Mouse (Mus musculus) G1E (cell line): ENCODE results near the gene Lsamp. TPM values are rescaled to one million over a fixed set of nuclear protein-coding genes. Genes with fewer than 3 reads are reported as not detected.

ENCODE experiments used
- ATAC-seq: 2 replicates; pipeline ENCODE4 v1.8.0; 2016; ENCODE audit warnings: mild to moderate bottlenecking; ENCODE audit not compliant: insufficient number of reproducible peaks, poor library complexity, low FRiP score, severe bottlenecking; ENCODE audit errors: extremely low read depth
- DNase-seq: peaks from one replicate; pipeline ENCODE4 v3.0.0; 2012; ENCODE audit warnings: low spot score
- H3K27me3 ChIP-seq: 2 replicates; pipeline ENCODE4 v1.6.1; 2012; ENCODE audit warnings: mild to moderate bottlenecking, low read length, inconsistent platforms; ENCODE audit not compliant: insufficient read depth
- H3K36me3 ChIP-seq: replicated peaks from 2 replicates; pipeline ENCODE3; 2012; ENCODE audit warnings: mild to moderate bottlenecking, inconsistent platforms
- H3K4me1 ChIP-seq: 2 replicates; pipeline ENCODE4 v1.6.1; 2012; ENCODE audit warnings: low read depth, low read length, inconsistent platforms, mixed read lengths; ENCODE audit not compliant: insufficient read depth
- H3K4me3 ChIP-seq: 2 replicates; pipeline ENCODE4 v1.5.1; 2012; ENCODE audit warnings: low read depth, mild to moderate bottlenecking, inconsistent platforms, low read length, moderate library complexity, mixed read lengths
- H3K9me3 ChIP-seq: replicated peaks from 2 replicates; pipeline ENCODE4 v1.6.1; 2012; ENCODE audit warnings: inconsistent platforms
- CTCF ChIP-seq: IDR thresholded peaks from 2 replicates; pipeline ENCODE4 v1.5.1; 2012; ENCODE audit warnings: low read depth, low read length, inconsistent platforms, mixed read lengths
- GATA1 ChIP-seq: IDR thresholded peaks from 2 replicates; pipeline ENCODE4 v1.6.1; 2012; ENCODE audit warnings: borderline replicate concordance, low read length, inconsistent platforms, mixed read lengths
- GATA2 ChIP-seq: IDR thresholded peaks from 2 replicates; pipeline ENCODE4 v1.6.1; 2012; ENCODE audit warnings: low read depth, low read length, inconsistent platforms, borderline replicate concordance
- POLR2AphosphoS5 ChIP-seq: IDR thresholded peaks from 2 replicates; pipeline ENCODE4 v1.6.1; 2012; ENCODE audit warnings: low read depth, low read length, inconsistent platforms; ENCODE audit not compliant: insufficient replicate concordance
- TAL1 ChIP-seq: conservative IDR thresholded peaks from 2 replicates; pipeline ENCODE4 v1.6.1; 2012; ENCODE audit warnings: low read depth, low read length, inconsistent platforms, mixed read lengths
- polyA plus RNA-seq: library from polyadenylated mRNA; stranded (reverse); fragments of >175 nt; gene quantifications from 2 replicates; pipeline ENCODE4 v1.2.3, GENCODE M21; 2012
- total RNA-seq, 2 experiments: library from RNA; stranded (forward) in 1 of 2; stranded (reverse) in 1 of 2; fragments of 200-1000 nt in 1 of 2; fragments of >200 nt in 1 of 2; fragmentation: Nextera tagmentation in 1 of 2; gene quantifications; 2 replicates each; pipeline ENCODE4 v1.2.3; 2014 to 2017

The Lsamp gene
- total and polyA plus RNA-seq, 3 experiments, result 0.49 TPM; not detected in 2

GRCm38 (mm10) chr16:40968088-40968860 lies 984.1 kb downstream of the Lsamp start:
- DNase-seq (no peak), ATAC-seq (no peak)
- Histone ChIP-seq H3K4me1 (no peaks in the 10 kb centered on the region), H3K9me3 (peaks cover 3% of the 10 kb centered on the region; the same call in 1 of the 2 replicates), H3K4me3 (no peak overlapping the region), H3K27me3 (no peaks in the 10 kb centered on the region), H3K36me3 (no peaks in the 10 kb centered on the region)
- TF ChIP-seq TAL1, result no peak
- no peak for TF ChIP-seq CTCF
- TF ChIP-seq GATA2, result no peak
- TF ChIP-seq GATA1, result no peak
- no peak for TF ChIP-seq POLR2AphosphoS5

GRCm38 (mm10) chr16:40971382-40971781 lies 987.2 kb downstream of the Lsamp start:
- no peaks in the 10 kb centered on the region for H3K36me3 ChIP-seq
- H3K4me1 ChIP-seq, result no peaks in the 10 kb centered on the region
- no peaks in the 10 kb centered on the region for H3K27me3 ChIP-seq
- TF ChIP-seq POLR2AphosphoS5, result no peak
- TF ChIP-seq CTCF, result no peak
- no peak for TF ChIP-seq TAL1
- TF ChIP-seq GATA1, result no peak
- TF ChIP-seq GATA2, result no peak
- no peak for DNase-seq
- H3K9me3 ChIP-seq, result no peaks in the 10 kb centered on the region; the same call in 1 of the 2 replicates
- ATAC-seq, result no peak
- no peak overlapping the region for H3K4me3 ChIP-seq

- DNase-seq (no peak), ATAC-seq (no peak)
- no peaks in the 10 kb centered on the region for H3K4me1 ChIP-seq
- H3K27me3 ChIP-seq, result no peaks in the 10 kb centered on the region
- no peaks in the 10 kb centered on the region for H3K36me3 ChIP-seq
- no peak for TF ChIP-seq POLR2AphosphoS5
- TF ChIP-seq CTCF, result no peak
- no peak overlapping the region for H3K4me3 ChIP-seq
- H3K9me3 ChIP-seq, result no peaks in the 10 kb centered on the region
Observed at GRCm38 (mm10) chr16:40974084-40974483, 989.9 kb downstream of the Lsamp start.

GRCm38 (mm10) chr16:40983026-40983425 lies 998.9 kb downstream of the Lsamp start:
- TF ChIP-seq GATA2, result no peak
- DNase-seq (no peak), ATAC-seq (no peak)
- Histone ChIP-seq H3K36me3 (no peaks in the 10 kb centered on the region), H3K4me1 (no peaks in the 10 kb centered on the region), H3K9me3 (no peaks in the 10 kb centered on the region), H3K27me3 (no peaks in the 10 kb centered on the region), H3K4me3 (no peak overlapping the region)

- DNase-seq, result no peak
- H3K27me3 ChIP-seq, result no peaks in the 10 kb centered on the region
- no peak for ATAC-seq
- no peaks in the 10 kb centered on the region for H3K4me1 ChIP-seq
- no peaks in the 10 kb centered on the region for H3K9me3 ChIP-seq
- no peak overlapping the region for H3K4me3 ChIP-seq
- TF ChIP-seq CTCF (no peak), POLR2AphosphoS5 (no peak)
- no peaks in the 10 kb centered on the region for H3K36me3 ChIP-seq
Observed at GRCm38 (mm10) chr16:41007569-41007968, 1023.4 kb downstream of the Lsamp start.

GRCm38 (mm10) chr16:41034746-41035145 lies 1050.6 kb downstream of the Lsamp start:
- Histone ChIP-seq H3K9me3 (no peaks in the 10 kb centered on the region), H3K4me1 (no peaks in the 10 kb centered on the region), H3K27me3 (no peaks in the 10 kb centered on the region), H3K4me3 (no peak overlapping the region), H3K36me3 (no peaks in the 10 kb centered on the region)
- TF ChIP-seq TAL1 (no peak), GATA1 (no peak), CTCF (no peak), GATA2 (no peak), POLR2AphosphoS5 (no peak)
- DNase-seq, result no peak
- ATAC-seq, result no peak

- H3K36me3 ChIP-seq, result no peaks in the 10 kb centered on the region
- ATAC-seq, result no peak
- DNase-seq, result no peak
- no peak overlapping the region for H3K4me3 ChIP-seq
- TF ChIP-seq CTCF, result no peak
- no peak for TF ChIP-seq GATA1
- TF ChIP-seq GATA2, result no peak
- TF ChIP-seq POLR2AphosphoS5, result no peak
- TF ChIP-seq TAL1, result no peak
- no peaks in the 10 kb centered on the region for H3K27me3 ChIP-seq
- H3K4me1 ChIP-seq, result no peaks in the 10 kb centered on the region
- H3K9me3 ChIP-seq, result peaks cover 2% of the 10 kb centered on the region; the same call in 1 of the 2 replicates
Observed at GRCm38 (mm10) chr16:41041686-41042085, 1057.5 kb downstream of the Lsamp start.
